Mouse (Mus musculus) urinary bladder, postnatal 14 days (tissue): ENCODE measurements around the gene Crim1.

Experiments used
- DNase-seq: peaks from one replicate; pipeline ENCODE4 v3.0.0; 2021; ENCODE audit warnings: low spot score

Gene Crim1

GRCm38 (mm10) chr17:78419216-78419615 is 219.2 kb downstream of the Crim1 start:
- no peak for DNase-seq

DNA sequence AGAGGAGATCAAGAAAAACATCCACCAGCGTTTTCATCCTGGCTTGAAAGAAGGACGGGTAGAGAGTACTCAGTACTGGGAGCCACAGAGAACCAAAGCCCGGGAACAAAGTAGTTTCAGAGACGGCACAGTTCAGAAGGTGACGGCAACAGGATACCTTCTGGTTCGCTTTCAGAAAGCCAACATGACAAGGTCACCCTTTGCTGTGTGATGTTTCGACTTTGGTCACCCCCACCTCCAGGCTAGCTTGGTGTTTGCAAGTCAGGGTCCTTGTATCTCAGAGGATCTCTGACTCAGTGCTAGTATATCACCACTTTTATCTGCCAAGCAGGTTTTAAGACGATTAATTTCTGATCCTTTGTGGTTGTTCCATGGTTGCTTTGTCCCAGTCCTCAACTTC is 225.0 kb downstream of the Crim1 start:
- DNase-seq = no peak
